Mouse (Mus musculus) lung, adult 18-20 months (tissue): ENCODE data around the gene Hinfp.
"Not testable (repeated sequence)": the region's sequence is repeated elsewhere in the genome, so short reads cannot be mapped to it uniquely, and the experiment has no call there.

Experiments used
- DNase-seq, 2 experiments: peaks; one replicate each; pipeline ENCODE4 v3.0.0; 2022; ENCODE audit warnings: mixed read lengths in 2 of 2

Gene Hinfp

GRCm38 (mm10) chr9:44332918-44333638 lies 27.6 kb upstream of the Hinfp start:
- DNase-seq, result no peak

GRCm38 (mm10) chr9:44330736-44331135 lies 25.3 kb upstream of the Hinfp start:
- DNase-seq, result no peak

- no peak for DNase-seq
These were observed 22.5 kb upstream of the Hinfp start for GRCm38 (mm10) chr9:44327926-44328325.

GRCm38 (mm10) chr9:44327064-44327711 lies 21.7 kb upstream of the Hinfp start:
- DNase-seq, result peak; percentile 71 to 76

- DNase-seq, result peak; percentile 90 to 92
These were observed 21.0 kb upstream of the Hinfp start for GRCm38 (mm10) chr9:44326371-44327063.

GRCm38 (mm10) chr9:44325768-44326370 lies 20.4 kb upstream of the Hinfp start, which contains the start of gene Dpagt1:
TSS of gene Dpagt1 (plus strand) at chr9:44326019.
- no peak for DNase-seq

- not testable (repeated sequence) for DNase-seq
These were observed 19.7 kb upstream of the Hinfp start for GRCm38 (mm10) chr9:44325032-44325767.

- no peak for DNase-seq
These were observed 18.7 kb upstream of the Hinfp start for GRCm38 (mm10) chr9:44324147-44324546.

GRCm38 (mm10) chr9:44323656-44324055 lies 18.2 kb upstream of the Hinfp start:
- DNase-seq, result not testable (repeated sequence)

GRCm38 (mm10) chr9:44320799-44321133 lies 15.3 kb upstream of the Hinfp start:
- DNase-seq, result no peak

- peak; percentile 94 to 96 for DNase-seq
These were observed 14.7 kb upstream of the Hinfp start, which contains the start of gene C2cd2l for GRCm38 (mm10) chr9:44319887-44320798. TSS of gene C2cd2l (minus strand) at chr9:44320285.

- DNase-seq, result no peak
These were observed 13.8 kb upstream of the Hinfp start for GRCm38 (mm10) chr9:44319105-44319886.

- DNase-seq, result no peak
These were observed 13.3 kb upstream of the Hinfp start for GRCm38 (mm10) chr9:44318826-44319095.

GRCm38 (mm10) chr9:44318076-44318825 lies 12.8 kb upstream of the Hinfp start:
- no peak for DNase-seq

- no peak for DNase-seq
These were observed 12.0 kb upstream of the Hinfp start for GRCm38 (mm10) chr9:44317452-44317851.

- DNase-seq, result no peak
These were observed 9.4 kb upstream of the Hinfp start for GRCm38 (mm10) chr9:44314910-44315309.

- no peak for DNase-seq
These were observed 8.7 kb upstream of the Hinfp start for GRCm38 (mm10) chr9:44314257-44314547.

GRCm38 (mm10) chr9:44313476-44314256 lies 8.2 kb upstream of the Hinfp start:
- no peak for DNase-seq
